Mouse (Mus musculus) myocyte (in vitro differentiated cells): ENCODE measurements around the gene Gm7579. TPM values are rescaled to one million over a fixed set of nuclear protein-coding genes. Genes with fewer than 3 reads are reported as not detected.
"Not testable (repeated sequence)": the region's sequence is repeated elsewhere in the genome, so short reads cannot be mapped to it uniquely, and the experiment has no call there.

Experiments used
- H3K27me3 ChIP-seq: one replicate; pipeline ENCODE4 v1.6.1; 2011; ENCODE audit not compliant: control insufficient read depth, insufficient read depth, insufficient read length
- H3K36me3 ChIP-seq: one replicate; pipeline ENCODE4 v1.6.1; 2011; ENCODE audit not compliant: control insufficient read depth, insufficient read depth
- H3K4me2 ChIP-seq: one replicate; pipeline ENCODE4 v1.6.1; 2011; ENCODE audit warnings: low read depth, control low read depth
- H3K4me3 ChIP-seq: one replicate; pipeline ENCODE4 v1.5.1; 2011; ENCODE audit warnings: mild to moderate bottlenecking, control low read depth, moderate library complexity
- H3K79me2 ChIP-seq: one replicate; pipeline ENCODE4 v1.6.1; 2011; ENCODE audit not compliant: control insufficient read depth, insufficient read depth
- H3ac ChIP-seq: one replicate; pipeline ENCODE4 v1.6.1; 2011; ENCODE audit not compliant: control insufficient read depth, insufficient read length
- CEBPB ChIP-seq: IDR thresholded peaks from 2 replicates; pipeline ENCODE4 v1.6.1; 2011; ENCODE audit warnings: mild to moderate bottlenecking, moderate library complexity; ENCODE audit not compliant: poor library complexity, insufficient read depth, severe bottlenecking
- E2F4 ChIP-seq: IDR thresholded peaks from one replicate; pipeline ENCODE4 v1.6.1; 2011; ENCODE audit warnings: mild to moderate bottlenecking, control low read depth, moderate library complexity; ENCODE audit not compliant: insufficient read depth
- MAX ChIP-seq: IDR thresholded peaks from one replicate; pipeline ENCODE4 v1.6.1; 2011; ENCODE audit warnings: low read depth, mild to moderate bottlenecking, control low read depth
- MYOD1 ChIP-seq, 3 experiments: IDR thresholded peaks; one replicate each; pipeline ENCODE4 v1.6.1; 2011; ENCODE audit warnings: control low read depth in 2 of 3, low read depth in 2 of 3, mild to moderate bottlenecking in 2 of 3, moderate library complexity in 1 of 3; ENCODE audit not compliant: insufficient read length in 2 of 3, control insufficient read depth in 1 of 3
- MYOG ChIP-seq, 3 experiments: IDR thresholded peaks; one replicate each; pipeline ENCODE4 v1.6.1; 2011; ENCODE audit warnings: control low read depth in 2 of 3, low read depth in 2 of 3, mild to moderate bottlenecking in 2 of 3; ENCODE audit not compliant: insufficient read length in 2 of 3, control insufficient read depth in 1 of 3, insufficient read depth in 1 of 3
- POLR2A ChIP-seq: IDR thresholded peaks from one replicate; pipeline ENCODE4 v1.6.1; 2011; ENCODE audit warnings: low read depth, mild to moderate bottlenecking, control low read depth, moderate library complexity; ENCODE audit not compliant: insufficient read length
- POLR2AphosphoS2 ChIP-seq: IDR thresholded peaks from one replicate; pipeline ENCODE4 v1.6.1; 2011; ENCODE audit warnings: low read depth, control low read depth; ENCODE audit not compliant: insufficient read length
- REST ChIP-seq: IDR thresholded peaks from one replicate; pipeline ENCODE4 v1.6.1; 2011; ENCODE audit warnings: mild to moderate bottlenecking, control low read depth, moderate library complexity; ENCODE audit not compliant: insufficient read depth, insufficient read length
- SRF ChIP-seq: IDR thresholded peaks from one replicate; pipeline ENCODE4 v1.6.1; 2011; ENCODE audit warnings: low read depth; ENCODE audit not compliant: control insufficient read depth, insufficient read length
- TCF12 ChIP-seq: IDR thresholded peaks from one replicate; pipeline ENCODE4 v1.6.1; 2011; ENCODE audit warnings: mild to moderate bottlenecking, control low read depth; ENCODE audit not compliant: poor library complexity, insufficient read depth, severe bottlenecking
- TCF3 ChIP-seq: IDR thresholded peaks from one replicate; pipeline ENCODE4 v1.6.1; 2011; ENCODE audit warnings: low read depth, control low read depth; ENCODE audit not compliant: insufficient read length
- USF1 ChIP-seq: IDR thresholded peaks from one replicate; pipeline ENCODE4 v1.6.1; 2011; ENCODE audit warnings: low read depth, mild to moderate bottlenecking, control low read depth, moderate library complexity
- polyA plus RNA-seq: library from polyadenylated mRNA; unstranded; fragments of >200 nt; fragmentation: generic; extraction: Trizol; gene quantifications from one replicate; pipeline ENCODE4 v1.2.1, GENCODE M21; 2012; ENCODE audit warnings: missing spikeins

The Gm7579 gene
- polyA plus RNA-seq, 1 experiment, result not detected

DNA sequence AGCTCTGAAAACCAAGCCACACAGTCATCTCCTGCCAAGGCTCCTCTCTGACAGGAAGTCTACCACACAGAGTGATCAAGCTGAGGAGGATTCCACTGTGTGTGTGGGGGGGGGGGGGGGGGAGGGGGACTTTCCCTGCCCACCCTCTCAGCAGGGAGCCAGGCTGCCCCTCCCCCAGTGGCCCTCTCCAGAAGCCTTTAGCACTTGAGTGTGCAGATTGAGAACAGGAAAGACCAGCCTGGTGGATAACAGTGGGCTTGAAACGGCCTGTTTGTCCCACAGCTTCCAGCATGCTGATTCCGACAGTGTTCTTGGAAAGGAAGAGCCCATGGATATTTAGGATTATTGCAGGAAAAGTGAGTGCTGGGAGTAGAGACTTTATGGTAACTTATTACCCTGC lies 12.9 kb downstream of the Gm7579 start:
- H3K36me3 ChIP-seq, result no peaks in the 10 kb centered on the region
- H3K4me2 ChIP-seq, result no peak overlapping the region
- H3K4me3 ChIP-seq, result no peak overlapping the region
- no peaks in the 10 kb centered on the region for H3K79me2 ChIP-seq
- H3ac ChIP-seq, result no peak overlapping the region
- peaks cover 8% of the 10 kb centered on the region for H3K27me3 ChIP-seq
- no peak for TF ChIP-seq SRF
- TF ChIP-seq MAX, result no peak
- no peak for TF ChIP-seq TCF3
- no peak for TF ChIP-seq MYOG (IDR thresholded peaks at IDR 0.05; ENCODE audit: control insufficient read depth in 1 of 3, insufficient read depth in 1 of 3, insufficient read length in 2 of 3, low read depth in 2 of 3)
- TF ChIP-seq CEBPB, result no peak
- no peak for TF ChIP-seq TCF12
- TF ChIP-seq POLR2AphosphoS2, result no peak
- TF ChIP-seq USF1, result no peak
- no peak for TF ChIP-seq E2F4
- no peak for TF ChIP-seq MYOD1 (IDR thresholded peaks at IDR 0.05; ENCODE audit: control insufficient read depth in 1 of 3, insufficient read length in 2 of 3, low read depth in 2 of 3)
- no peak for TF ChIP-seq REST
- TF ChIP-seq POLR2A, result no peak

GRCm38 (mm10) chr7:142229871-142230270 lies 18.2 kb downstream of the Gm7579 start, which contains the start of gene Krtap5-5:
Gene Krtap5-5, minus strand, starts transcription at chr7:142229971.
- not testable (repeated sequence) for H3K4me3 ChIP-seq, H3K36me3 ChIP-seq, H3ac ChIP-seq, H3K4me2 ChIP-seq, H3K27me3 ChIP-seq, H3K79me2 ChIP-seq

- Histone ChIP-seq H3K79me2 (no peaks in the 10 kb centered on the region), H3K27me3 (no peaks in the 10 kb centered on the region), H3K4me3 (no peak overlapping the region), H3K4me2 (no peak overlapping the region), H3K36me3 (no peaks in the 10 kb centered on the region), H3ac (no peak overlapping the region)
- TF ChIP-seq MYOG (IDR thresholded peaks at IDR 0.05; ENCODE audit: control insufficient read depth in 1 of 3, insufficient read depth in 1 of 3, insufficient read length in 2 of 3, low read depth in 2 of 3) (no peak), E2F4 (no peak), SRF (no peak), MAX (no peak), TCF12 (no peak), REST (no peak), TCF3 (no peak), MYOD1 (IDR thresholded peaks at IDR 0.05; ENCODE audit: control insufficient read depth in 1 of 3, insufficient read length in 2 of 3, low read depth in 2 of 3) (no peak), POLR2A (no peak), USF1 (no peak), CEBPB (no peak), POLR2AphosphoS2 (no peak)
Measured at GRCm38 (mm10) chr7:142231540-142231939, 19.9 kb downstream of the Gm7579 start.

- no peak within 1 kb of the TSS for H3K4me3 ChIP-seq
- TF ChIP-seq USF1 (no peak), MYOD1 (IDR thresholded peaks at IDR 0.05; ENCODE audit: control insufficient read depth in 1 of 3, insufficient read length in 2 of 3, low read depth in 2 of 3) (no peak), POLR2AphosphoS2 (no peak), REST (no peak), TCF12 (no peak), CEBPB (no peak), POLR2A (no peak), SRF (no peak), E2F4 (no peak), MYOG (IDR thresholded peaks at IDR 0.05; ENCODE audit: control insufficient read depth in 1 of 3, insufficient read depth in 1 of 3, insufficient read length in 2 of 3, low read depth in 2 of 3) (no peak), MAX (no peak), TCF3 (no peak)
- no peaks in the 10 kb centered on the region for H3K79me2 ChIP-seq
- no peaks in the 10 kb centered on the region for H3K36me3 ChIP-seq
- no peak within 1 kb of the TSS for H3K4me2 ChIP-seq
- H3ac ChIP-seq, result no peak within 1 kb of the TSS
- no peaks in the 10 kb centered on the region for H3K27me3 ChIP-seq
Measured at GRCm38 (mm10) chr7:142240978-142241377, 29.3 kb downstream of the Gm7579 start, which contains the start of gene Gm40460. Gene Gm40460, minus strand, starts transcription at chr7:142241078.

GRCm38 (mm10) chr7:142249824-142250223 lies 38.2 kb downstream of the Gm7579 start:
- Histone ChIP-seq H3K36me3 (no peaks in the 10 kb centered on the region), H3K79me2 (no peaks in the 10 kb centered on the region), H3K4me2 (no peak overlapping the region), H3K4me3 (no peak overlapping the region), H3ac (no peak overlapping the region), H3K27me3 (peaks cover 4% of the 10 kb centered on the region)
- TF ChIP-seq MAX (no peak), TCF12 (no peak), CEBPB (no peak), POLR2A (no peak), MYOD1 (IDR thresholded peaks at IDR 0.05; ENCODE audit: control insufficient read depth in 1 of 3, insufficient read length in 2 of 3, low read depth in 2 of 3) (no peak), MYOG (IDR thresholded peaks at IDR 0.05; ENCODE audit: control insufficient read depth in 1 of 3, insufficient read depth in 1 of 3, insufficient read length in 2 of 3, low read depth in 2 of 3) (no peak)
